Mouse (Mus musculus): ENCODE measurements around the gene Shh.

DNA sequence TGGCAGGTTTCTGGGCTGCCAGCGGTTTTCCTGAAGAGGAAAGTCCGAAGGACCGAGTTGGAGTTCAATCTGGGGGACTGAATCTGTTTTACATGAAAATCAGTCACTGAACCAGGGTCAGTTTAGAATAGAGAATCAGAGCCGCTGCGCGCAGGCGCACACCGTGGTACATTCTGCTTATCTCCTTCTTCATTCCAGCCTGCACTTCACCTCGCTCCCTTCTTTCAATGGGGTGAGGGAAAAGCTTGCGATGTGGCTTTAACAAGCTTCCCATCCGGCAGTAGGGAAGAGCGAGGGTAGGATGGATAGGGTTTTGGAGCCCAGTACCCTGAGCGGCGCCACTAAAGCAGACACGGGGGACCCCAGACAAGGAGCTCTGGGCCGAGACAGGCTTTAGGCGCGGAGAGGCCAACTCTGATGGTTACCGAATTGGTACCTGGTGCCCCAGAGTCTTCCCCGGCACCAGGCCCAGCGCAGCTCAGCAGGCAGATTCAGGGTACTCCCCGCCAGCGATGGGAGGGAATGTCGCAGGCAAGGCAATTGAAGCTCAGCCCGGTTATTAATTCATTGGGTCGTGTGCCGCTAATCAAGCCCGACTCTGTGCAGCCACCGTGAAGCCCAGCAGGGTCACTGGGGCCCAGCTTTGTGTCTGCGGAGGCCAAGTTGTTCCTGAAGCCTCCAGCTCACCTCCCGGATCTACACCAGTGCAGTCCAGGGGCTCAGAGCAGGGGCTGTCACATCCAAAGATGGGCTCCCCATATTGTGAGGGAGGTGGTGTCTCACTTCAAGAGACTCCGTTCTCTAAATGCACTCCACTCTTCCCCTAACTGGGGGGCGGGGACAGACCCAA, 4.1 kb downstream of the Shh start:
- TF ChIP-seq CTCF (IDR thresholded peaks at IDR 0.05; ENCODE audit: control insufficient read depth, insufficient read depth, low read length) (no peak), POLR2A (IDR thresholded peaks at IDR 0.05; ENCODE audit: borderline replicate concordance, control insufficient read depth, low read depth, low read length) (no peak)
